Mouse (Mus musculus): ENCODE measurements around the gene Tnfrsf18.

DNA sequence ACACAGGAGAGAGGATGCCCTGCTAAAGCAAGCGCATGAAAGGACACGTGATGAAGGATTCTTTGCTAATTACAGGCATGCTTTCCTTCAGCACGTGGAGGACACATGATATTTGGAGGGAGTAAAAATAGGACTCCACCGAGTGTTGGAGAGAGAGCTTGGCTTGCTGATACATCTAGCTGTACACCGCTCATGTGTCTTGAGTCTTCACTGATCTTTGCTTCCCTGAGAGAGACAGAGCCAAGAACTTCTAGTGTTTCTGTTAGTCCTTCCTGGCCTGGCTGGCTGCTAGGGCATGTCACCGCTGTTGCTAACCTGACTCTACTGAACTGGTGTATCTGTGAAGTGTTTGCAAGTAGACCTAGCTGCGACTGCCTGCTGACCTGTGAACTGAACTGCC is 1.8 kb upstream of the Tnfrsf18 start:
- TF ChIP-seq HCFC1 (IDR thresholded peaks at IDR 0.05; ENCODE audit: borderline replicate concordance, insufficient read depth, low read length) (no peak), ZC3H11A (IDR thresholded peaks at IDR 0.05; ENCODE audit: borderline replicate concordance, low read depth, low read length) (no peak), ZNF384 (IDR thresholded peaks at IDR 0.05; ENCODE audit: low read depth, low read length) (no peak)
